ENCODE assay signal across 16 mouse cellular contexts in the genomic region with DNA sequence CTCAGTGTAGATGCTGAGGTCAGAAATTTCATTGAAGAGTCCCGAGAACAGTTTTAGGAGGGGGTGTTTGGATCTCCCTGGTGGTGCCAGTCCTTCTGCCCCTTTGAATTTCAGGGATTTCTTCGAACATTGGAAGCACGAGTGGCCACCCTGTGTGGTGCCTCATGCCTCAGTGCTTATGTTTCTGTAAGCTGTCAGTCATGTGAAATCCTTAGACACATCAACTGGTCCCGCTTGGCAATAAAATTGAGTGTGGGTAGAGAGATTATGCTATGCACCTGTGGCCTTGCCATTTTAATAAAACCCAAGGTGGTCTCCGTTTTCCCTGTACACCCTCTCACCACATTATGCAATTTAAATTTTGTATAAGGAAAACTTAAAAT.
DNase-seq lines count a peak whose midpoint lies in the region; ATAC-seq and TF ChIP-seq lines count a peak whose summit lies in the region.
"Had no signal": no experiment of that assay in that cellular context is flagged by ENCODE, and none has a peak within 500 bp of the region (broad histone marks: within the 10 kb centered on the region; RNA-seq: fewer than 3 reads in every experiment).

No protein-coding gene starts in this region.

- no peak overlapping the region for H3K9ac ChIP-seq in forebrain, embryonic 14.5 days (ENCODE audit: low read length)
- no peak overlapping the region for H3K9ac ChIP-seq in forebrain, embryonic 12.5 days
- no peak overlapping the region for H3K9ac ChIP-seq in forebrain, postnatal 0 days
- no peak overlapping the region for H3K9ac ChIP-seq in midbrain, embryonic 12.5 days (replicated peaks)
- H3K9ac ChIP-seq: embryonic facial prominence, embryonic 15.5 days; heart, embryonic 12.5 days; liver, embryonic 13.5 days had no signal

- ATAC-seq in forebrain, embryonic 14.5 days, result peak; percentile 71; the same call in 1 of the 2 replicates
- ATAC-seq in forebrain, embryonic 12.5 days (ENCODE audit: low FRiP score), result no peak; the same call in 1 of the 2 replicates
- peak; percentile 58; the same call in 1 of the 2 replicates for ATAC-seq in forebrain, postnatal 0 days
- ATAC-seq in midbrain, embryonic 12.5 days (ENCODE audit: low FRiP score, low read depth), result peak; percentile 19; the same call in 1 of the 2 replicates
- no peak for ATAC-seq in granulocyte monocyte progenitor cell, adult 5-6 weeks (replicated peaks; ENCODE audit: poor library complexity, severe bottlenecking)

- no peak overlapping the region for H3K4me3 ChIP-seq in forebrain, embryonic 14.5 days (ENCODE audit: low read depth, low read length)
- no peak overlapping the region for H3K4me3 ChIP-seq in forebrain, embryonic 12.5 days (replicated peaks)
- no peak overlapping the region for H3K4me3 ChIP-seq in forebrain, postnatal 0 days (ENCODE audit: low read depth, low read length)
- H3K4me3 ChIP-seq in midbrain, embryonic 12.5 days, result no peak overlapping the region
- H3K4me3 ChIP-seq in limb, embryonic 10.5 days, result no peak overlapping the region
- H3K4me3 ChIP-seq: embryonic facial prominence, embryonic 15.5 days; heart, embryonic 12.5 days; liver, embryonic 13.5 days; megakaryocyte, embryonic 14.5 days had no signal

- peak; percentile 36 for DNase-seq in forebrain, embryonic 14.5 days (ENCODE audit: low spot score)
- DNase-seq in brain, embryonic 14.5 days (ENCODE audit: low read depth), result peak; percentile 56
- no peak for DNase-seq in forebrain, postnatal 0 days
- no peak for DNase-seq in urinary bladder, postnatal 36 days (ENCODE audit: low spot score in 2 of 2)
- no peak for DNase-seq in limb, embryonic 10.5 days (ENCODE audit: low spot score)
- DNase-seq: gastrocnemius, postnatal 25 days; heart, postnatal 36 days; kidney, adult 11 months; kidney, postnatal 10 days; liver, embryonic 13.5 days had no signal

- no peak overlapping the region for H3K4me2 ChIP-seq in forebrain, embryonic 14.5 days (ENCODE audit: low read length)
- H3K4me2 ChIP-seq in forebrain, embryonic 12.5 days, result no peak overlapping the region
- no peak overlapping the region for H3K4me2 ChIP-seq in forebrain, postnatal 0 days (ENCODE audit: low read depth)
- no peak overlapping the region for H3K4me2 ChIP-seq in midbrain, embryonic 12.5 days (replicated peaks)
- H3K4me2 ChIP-seq: embryonic facial prominence, embryonic 15.5 days; heart, embryonic 12.5 days; liver, embryonic 13.5 days had no signal

- no peak overlapping the region for H3K27ac ChIP-seq in forebrain, embryonic 14.5 days (ENCODE audit: low read depth, low read length)
- no peak overlapping the region for H3K27ac ChIP-seq in forebrain, embryonic 12.5 days
- H3K27ac ChIP-seq in forebrain, postnatal 0 days (ENCODE audit: low read depth, low read length), result no peak overlapping the region
- no peak overlapping the region for H3K27ac ChIP-seq in midbrain, embryonic 12.5 days (replicated peaks)
- no peak overlapping the region for H3K27ac ChIP-seq in limb, embryonic 10.5 days
- H3K27ac ChIP-seq: embryonic facial prominence, embryonic 15.5 days; liver, embryonic 13.5 days had no signal

- no peaks in the 10 kb centered on the region for H3K27me3 ChIP-seq in forebrain, embryonic 14.5 days (replicated peaks; ENCODE audit: control insufficient read depth, insufficient read depth, low read length)
- H3K27me3 ChIP-seq in forebrain, embryonic 12.5 days, result no peaks in the 10 kb centered on the region
- H3K27me3 ChIP-seq in forebrain, postnatal 0 days (ENCODE audit: insufficient read depth, low read length), result no peaks in the 10 kb centered on the region
- no peaks in the 10 kb centered on the region for H3K27me3 ChIP-seq in midbrain, embryonic 12.5 days
- H3K27me3 ChIP-seq in limb, embryonic 10.5 days (ENCODE audit: low read depth, poor library complexity, severe bottlenecking), result no peaks in the 10 kb centered on the region
- H3K27me3 ChIP-seq: embryonic facial prominence, embryonic 15.5 days; heart, embryonic 12.5 days; liver, embryonic 13.5 days; megakaryocyte, embryonic 14.5 days had no signal

- peaks cover 5% of the 10 kb centered on the region; the same call in 1 of the 2 replicates for H3K4me1 ChIP-seq in forebrain, embryonic 14.5 days (ENCODE audit: control insufficient read depth, insufficient read depth, low read length)
- H3K4me1 ChIP-seq in forebrain, embryonic 12.5 days, result peaks cover 10% of the 10 kb centered on the region
- H3K4me1 ChIP-seq in forebrain, postnatal 0 days (ENCODE audit: insufficient read depth), result peaks cover 5% of the 10 kb centered on the region; the same call in 1 of the 2 replicates
- peaks cover 10% of the 10 kb centered on the region for H3K4me1 ChIP-seq in midbrain, embryonic 12.5 days
- no peaks in the 10 kb centered on the region for H3K4me1 ChIP-seq in limb, embryonic 10.5 days
- H3K4me1 ChIP-seq: embryonic facial prominence, embryonic 15.5 days; liver, embryonic 13.5 days had no signal

- TF ChIP-seq CTCF in brain, embryonic 14.5 days (IDR thresholded peaks at IDR 0.05; ENCODE audit: borderline replicate concordance, extremely low read depth, insufficient read depth, insufficient read length), result no peak
- TF ChIP-seq CTCF in forebrain, postnatal 0 days (IDR thresholded peaks at IDR 0.05; ENCODE audit: low read depth), result no peak

- 30% methylated on average over 5 of the region's 5 CpGs for WGBS in forebrain, embryonic 14.5 days
- WGBS in forebrain, embryonic 12.5 days, result 33% methylated on average over 5 of the region's 5 CpGs
- 19% methylated on average over 5 of the region's 5 CpGs for WGBS in forebrain, postnatal 0 days
- WGBS in midbrain, embryonic 12.5 days, result 43% methylated on average over 5 of the region's 5 CpGs
- 85% methylated on average over 5 of the region's 5 CpGs for WGBS in limb, embryonic 10.5 days

- no peaks in the 10 kb centered on the region for H3K9me3 ChIP-seq in forebrain, embryonic 14.5 days (replicated peaks; ENCODE audit: control insufficient read depth, low read length)
- no peaks in the 10 kb centered on the region for H3K9me3 ChIP-seq in forebrain, embryonic 12.5 days
- H3K9me3 ChIP-seq in forebrain, postnatal 0 days (ENCODE audit: low read length), result no peaks in the 10 kb centered on the region
- no peaks in the 10 kb centered on the region for H3K9me3 ChIP-seq in midbrain, embryonic 12.5 days
- H3K9me3 ChIP-seq in limb, embryonic 10.5 days (replicated peaks), result no peaks in the 10 kb centered on the region
- H3K9me3 ChIP-seq: embryonic facial prominence, embryonic 15.5 days; heart, embryonic 12.5 days; liver, embryonic 13.5 days; megakaryocyte, embryonic 14.5 days had no signal

- no peaks in the 10 kb centered on the region for H3K36me3 ChIP-seq in forebrain, embryonic 14.5 days (ENCODE audit: control insufficient read depth, insufficient read depth, low read length)
- H3K36me3 ChIP-seq in forebrain, embryonic 12.5 days (replicated peaks), result no peaks in the 10 kb centered on the region
- H3K36me3 ChIP-seq in forebrain, postnatal 0 days (ENCODE audit: insufficient read depth), result no peaks in the 10 kb centered on the region
- no peaks in the 10 kb centered on the region for H3K36me3 ChIP-seq in midbrain, embryonic 12.5 days
- no peaks in the 10 kb centered on the region for H3K36me3 ChIP-seq in limb, embryonic 10.5 days
- H3K36me3 ChIP-seq: embryonic facial prominence, embryonic 15.5 days; heart, embryonic 12.5 days; liver, embryonic 13.5 days had no signal

- TF ChIP-seq POLR2A in brain, embryonic 14.5 days (IDR thresholded peaks at IDR 0.05; ENCODE audit: borderline replicate concordance, extremely low read depth, insufficient read depth, insufficient read length, poor library complexity, severe bottlenecking), result no peak

Comparison
In these comparisons a context has a peak if more than half of its experiments do, and no peak if none do; other contexts are left out.
1. ATAC-seq: peak in forebrain, embryonic 14.5 days (single experiment), forebrain, postnatal 0 days (single experiment) and midbrain, embryonic 12.5 days (single experiment); none in forebrain, embryonic 12.5 days (single experiment) and granulocyte monocyte progenitor cell, adult 5-6 weeks (single experiment).
2. DNase-seq: peak in forebrain, embryonic 14.5 days (single experiment) and brain, embryonic 14.5 days (single experiment); none in forebrain, postnatal 0 days (single experiment), urinary bladder, postnatal 36 days (0 of 2) and limb, embryonic 10.5 days (single experiment).